Mouse (Mus musculus): ENCODE measurements around the gene Mycbp2.

Mycbp2 gene

GRCm38 (mm10) chr14:103258745-103259144 lies 87.9 kb downstream of the Mycbp2 start:
- DNase-seq: no peak

- DNase-seq: no peak
Measured at GRCm38 (mm10) chr14:103256866-103257265, 89.7 kb downstream of the Mycbp2 start.

- DNase-seq: no peak
Measured at GRCm38 (mm10) chr14:103254311-103254710, 92.3 kb downstream of the Mycbp2 start.

- DNase-seq: no peak
Measured at GRCm38 (mm10) chr14:103242020-103242419, 104.6 kb downstream of the Mycbp2 start.

- no peak for DNase-seq
Measured at GRCm38 (mm10) chr14:103234770-103235169, 111.8 kb downstream of the Mycbp2 start.

- DNase-seq: no peak
Measured at GRCm38 (mm10) chr14:103233640-103234593, 112.7 kb downstream of the Mycbp2 start.

- no peak for DNase-seq
Measured at GRCm38 (mm10) chr14:103222356-103222755, 124.3 kb downstream of the Mycbp2 start.

GRCm38 (mm10) chr14:103221751-103222150 lies 124.9 kb downstream of the Mycbp2 start:
- DNase-seq: no peak

- no peak for DNase-seq
Measured at GRCm38 (mm10) chr14:103216331-103216730, 130.3 kb downstream of the Mycbp2 start.

- DNase-seq: no peak
Measured at GRCm38 (mm10) chr14:103186658-103187057, 160.0 kb downstream of the Mycbp2 start.

- no peak for DNase-seq
Measured at GRCm38 (mm10) chr14:103186076-103186475, 160.5 kb downstream of the Mycbp2 start.

GRCm38 (mm10) chr14:103180096-103180495 lies 166.5 kb downstream of the Mycbp2 start:
- DNase-seq: no peak

- no peak for DNase-seq
Measured at GRCm38 (mm10) chr14:103162923-103163322, 183.7 kb downstream of the Mycbp2 start.

- no peak for DNase-seq
Measured at GRCm38 (mm10) chr14:103155685-103156084, 190.9 kb downstream of the Mycbp2 start.

GRCm38 (mm10) chr14:103150139-103150538 lies 196.5 kb downstream of the Mycbp2 start:
- no peak for DNase-seq

GRCm38 (mm10) chr14:103131991-103132390 lies 214.6 kb downstream of the Mycbp2 start:
- peak; percentile 45 for DNase-seq

GRCm38 (mm10) chr14:103125756-103126155 lies 220.9 kb downstream of the Mycbp2 start:
- DNase-seq: no peak

- no peak for DNase-seq
Measured at GRCm38 (mm10) chr14:103114994-103115670, 231.5 kb downstream of the Mycbp2 start.

GRCm38 (mm10) chr14:103112606-103113363 lies 233.8 kb downstream of the Mycbp2 start:
- DNase-seq: no peak

- DNase-seq: no peak
Measured at GRCm38 (mm10) chr14:103109971-103110370, 236.6 kb downstream of the Mycbp2 start.

GRCm38 (mm10) chr14:103106301-103106700 lies 240.3 kb downstream of the Mycbp2 start:
- DNase-seq: no peak

GRCm38 (mm10) chr14:103102731-103103335 lies 243.8 kb downstream of the Mycbp2 start:
- no peak for DNase-seq

GRCm38 (mm10) chr14:103102246-103102645 lies 244.4 kb downstream of the Mycbp2 start:
- DNase-seq: no peak

All from lung, postnatal 10 days (tissue).